Mouse (Mus musculus) stomach, embryonic 14.5 days (tissue): ENCODE measurements around the gene 4833427G06Rik. TPM values are rescaled to one million over a fixed set of nuclear protein-coding genes. Genes with fewer than 3 reads are reported as not detected.

Source experiments
- ATAC-seq: fragments of 200-750 bp; cut with Nextera tagmentation; 2 replicates; pipeline ENCODE4 v1.8.0; 2017; ENCODE audit warnings: low read depth, moderate TSS enrichment; ENCODE audit not compliant: insufficient number of reproducible peaks, insufficient read depth, low FRiP score
- H3K27ac ChIP-seq: fragments of 300-500 bp; sonication (generic); 2 replicates; pipeline ENCODE4 v1.5.1; 2014; ENCODE audit warnings: mild to moderate bottlenecking, low read length, moderate library complexity, mixed read lengths
- H3K27me3 ChIP-seq: fragments of 300-500 bp; sonication (generic); 2 replicates; pipeline ENCODE4 v1.6.1; 2014; ENCODE audit warnings: low read length, control low read depth, mixed read lengths; ENCODE audit not compliant: control insufficient read depth, insufficient read depth
- H3K36me3 ChIP-seq: fragments of 300-500 bp; sonication (generic); 2 replicates; pipeline ENCODE4 v1.6.1; 2014; ENCODE audit warnings: mild to moderate bottlenecking, control low read depth, low read length, moderate library complexity, mixed read lengths; ENCODE audit not compliant: control insufficient read depth, insufficient read depth
- H3K4me1 ChIP-seq: fragments of 300-500 bp; sonication (generic); 2 replicates; pipeline ENCODE4 v1.6.1; 2014; ENCODE audit warnings: low read length, control low read depth, mixed read lengths; ENCODE audit not compliant: control insufficient read depth, insufficient read depth
- H3K4me2 ChIP-seq: fragments of 300-500 bp; sonication (generic); replicated peaks from 2 replicates; pipeline ENCODE4 v1.6.1; 2014; ENCODE audit warnings: low read depth, low read length, control low read depth
- H3K4me3 ChIP-seq: fragments of 300-500 bp; sonication (generic); 2 replicates; pipeline ENCODE4 v1.5.1; 2014; ENCODE audit warnings: low read depth, low read length, control low read depth
- H3K9ac ChIP-seq: fragments of 300-500 bp; sonication (generic); replicated peaks from 2 replicates; pipeline ENCODE4 v1.6.1; 2014; ENCODE audit warnings: low read depth, mild to moderate bottlenecking, control low read depth, low read length, moderate library complexity, mixed read lengths
- H3K9me3 ChIP-seq: fragments of 300-500 bp; sonication (generic); 2 replicates; pipeline ENCODE4 v1.6.1; 2016; ENCODE audit warnings: low read depth, low read length, control low read depth; ENCODE audit not compliant: control insufficient read depth
- WGBS: fragments of 180-500 bp; shearing (Covaris S2); extraction: QIAGEN DNeasy Blood & Tissue Kit; methylation state at CpG from one replicate; pipeline ENCODE4 v1.1.7; 2014; 5-methylcytosine and 5-hydroxymethylcytosine counted together
- polyA plus RNA-seq: library from polyadenylated mRNA; unstranded; fragments of >200 nt; fragmentation: Nextera tagmentation; extraction: Ambion mirVana; gene quantifications from 2 replicates; pipeline ENCODE4 v1.2.1, GENCODE M21; 2014

4833427G06Rik gene
- polyA plus RNA-seq, 1 experiment from 2014 or later, result not detected

DNA sequence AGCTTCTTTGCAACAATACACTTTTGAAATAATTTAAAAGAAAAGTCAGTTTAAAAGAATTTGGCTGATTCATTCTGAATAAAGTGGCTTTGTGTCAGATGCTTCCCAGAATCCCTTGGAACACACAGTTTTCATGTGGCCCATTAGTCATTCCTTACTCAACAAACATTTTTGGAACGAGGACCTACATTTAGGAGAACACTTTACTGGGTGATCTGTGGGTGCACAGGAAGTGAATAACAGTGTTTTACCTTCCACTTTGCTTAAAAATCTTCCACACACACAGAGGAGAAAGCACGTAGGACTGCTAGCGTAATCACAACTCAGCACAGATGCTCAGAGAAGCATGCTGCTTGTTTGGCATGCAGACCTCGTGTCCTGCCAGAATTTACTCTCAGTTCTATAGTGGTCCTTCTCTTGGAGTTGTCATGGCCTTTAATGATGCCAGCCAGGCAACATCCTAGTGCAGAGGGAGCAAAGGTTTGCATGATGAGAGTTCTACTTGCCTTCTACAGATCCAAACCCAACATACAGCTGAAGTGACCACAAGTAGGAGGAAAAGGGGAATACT is 42.8 kb downstream of the 4833427G06Rik start:
- no peaks in the 10 kb centered on the region for H3K4me1 ChIP-seq
- 70% methylated on average over 4 of the region's 4 CpGs for WGBS
- no peaks in the 10 kb centered on the region for H3K27me3 ChIP-seq
- H3K9me3 ChIP-seq, result no peaks in the 10 kb centered on the region
- H3K36me3 ChIP-seq, result no peaks in the 10 kb centered on the region
- no peak overlapping the region for H3K4me3 ChIP-seq
- no peak overlapping the region for H3K4me2 ChIP-seq
- H3K9ac ChIP-seq, result no peak overlapping the region
- no peak overlapping the region for H3K27ac ChIP-seq
- ATAC-seq, result no peak

DNA sequence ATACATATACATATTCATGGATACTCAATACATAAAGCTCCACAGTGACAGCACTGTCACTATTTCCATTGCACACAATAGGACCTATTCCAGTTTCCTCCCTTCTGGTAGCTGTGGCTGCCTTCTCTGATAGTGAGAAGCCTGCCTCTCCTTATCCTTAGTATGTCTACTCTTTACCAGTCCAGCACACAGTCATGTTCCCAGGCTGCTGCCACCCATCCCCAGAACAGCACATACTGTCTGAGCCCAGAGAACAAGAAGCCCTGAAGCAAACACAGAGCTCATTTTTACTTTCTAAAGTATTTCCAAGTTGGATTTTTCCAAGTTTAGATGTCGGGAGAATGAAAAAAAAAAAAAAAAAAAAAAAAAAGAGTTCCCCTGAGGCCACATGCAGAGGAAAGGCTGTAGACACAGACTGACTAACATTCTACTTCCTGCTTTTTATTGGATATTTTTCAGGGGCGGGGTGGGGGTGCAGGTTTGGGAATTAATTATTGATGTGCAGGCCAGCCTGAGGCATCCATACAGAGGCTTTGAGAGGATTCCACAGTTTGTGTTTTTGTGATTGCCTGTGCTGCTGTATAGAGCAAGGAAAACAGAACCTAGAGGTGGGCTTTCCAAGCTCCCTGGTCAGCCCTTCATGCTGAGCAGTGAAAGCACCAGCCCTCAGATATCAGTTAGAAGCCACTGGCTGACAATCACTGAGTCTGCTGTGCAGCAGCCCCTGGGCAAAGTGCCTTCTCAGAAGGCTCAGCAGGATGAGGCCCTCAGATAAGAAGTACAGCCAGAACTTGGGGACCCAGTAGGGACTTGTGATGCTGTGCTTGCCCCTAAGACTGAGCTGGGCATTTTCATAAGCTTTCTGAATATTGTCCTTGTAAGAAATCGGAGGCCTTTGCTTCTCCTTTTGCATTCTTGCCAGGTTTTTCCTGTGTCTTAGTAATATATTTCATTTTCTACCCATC is 45.2 kb downstream of the 4833427G06Rik start:
- H3K27me3 ChIP-seq, result no peaks in the 10 kb centered on the region
- H3K9ac ChIP-seq, result no peak overlapping the region
- H3K4me3 ChIP-seq, result no peak overlapping the region
- no peaks in the 10 kb centered on the region for H3K36me3 ChIP-seq
- no peak overlapping the region for H3K27ac ChIP-seq
- 59% methylated on average over 3 of the region's 3 CpGs for WGBS
- H3K4me2 ChIP-seq, result no peak overlapping the region
- H3K9me3 ChIP-seq, result no peaks in the 10 kb centered on the region
- no peak for ATAC-seq
- H3K4me1 ChIP-seq, result no peaks in the 10 kb centered on the region

GRCm38 (mm10) chr9:51052180-51052579 is 49.7 kb downstream of the 4833427G06Rik start:
- Histone ChIP-seq H3K4me2 (no peak overlapping the region), H3K27me3 (no peaks in the 10 kb centered on the region), H3K36me3 (no peaks in the 10 kb centered on the region), H3K27ac (no peak overlapping the region), H3K9me3 (no peaks in the 10 kb centered on the region), H3K9ac (no peak overlapping the region), H3K4me1 (no peaks in the 10 kb centered on the region), H3K4me3 (no peak overlapping the region)
- ATAC-seq, result no peak
- WGBS, result 61% methylated on average over 3 of the region's 3 CpGs

- H3K4me2 ChIP-seq, result no peak overlapping the region
- 76% methylated on average over 6 of the region's 6 CpGs for WGBS
- no peaks in the 10 kb centered on the region for H3K27me3 ChIP-seq
- no peak for ATAC-seq
- H3K4me3 ChIP-seq, result no peak overlapping the region
- no peaks in the 10 kb centered on the region for H3K36me3 ChIP-seq
- H3K9me3 ChIP-seq, result no peaks in the 10 kb centered on the region
- no peak overlapping the region for H3K9ac ChIP-seq
- H3K27ac ChIP-seq, result no peak overlapping the region
- H3K4me1 ChIP-seq, result no peaks in the 10 kb centered on the region
These were observed 59.7 kb downstream of the 4833427G06Rik start for GRCm38 (mm10) chr9:51042136-51042535.

DNA sequence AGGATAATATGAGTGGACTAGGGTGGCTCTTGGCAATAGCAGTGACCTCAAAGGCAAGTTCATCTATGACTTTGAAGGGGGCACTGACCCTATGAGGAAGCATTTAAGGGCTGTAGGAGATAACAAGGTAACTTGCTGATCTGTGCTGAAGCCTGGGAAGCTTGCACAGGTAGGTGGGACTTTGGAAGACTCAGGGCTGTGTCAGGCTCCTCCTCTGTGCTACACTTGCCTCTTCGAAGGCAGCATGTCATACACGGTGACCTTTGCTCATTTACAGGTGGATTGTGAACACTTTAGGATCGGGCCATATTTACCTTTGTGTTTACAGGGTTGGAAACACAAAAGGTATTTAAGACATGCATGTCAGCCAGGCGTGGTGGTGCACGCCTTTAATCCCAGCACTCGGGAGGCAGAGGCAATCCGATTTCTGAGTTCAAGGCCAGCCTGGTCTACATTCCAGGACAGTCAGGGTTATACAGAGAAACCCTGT is 60.3 kb downstream of the 4833427G06Rik start:
- no peak overlapping the region for H3K27ac ChIP-seq
- no peaks in the 10 kb centered on the region for H3K9me3 ChIP-seq
- no peaks in the 10 kb centered on the region for H3K27me3 ChIP-seq
- H3K4me3 ChIP-seq, result no peak overlapping the region
- H3K36me3 ChIP-seq, result no peaks in the 10 kb centered on the region
- H3K9ac ChIP-seq, result no peak overlapping the region
- H3K4me2 ChIP-seq, result no peak overlapping the region
- 85% methylated on average over 7 of the region's 7 CpGs for WGBS
- ATAC-seq, result no peak
- H3K4me1 ChIP-seq, result no peaks in the 10 kb centered on the region

- H3K9me3 ChIP-seq, result no peaks in the 10 kb centered on the region
- no peaks in the 10 kb centered on the region for H3K4me1 ChIP-seq
- no peak for ATAC-seq
- no peaks in the 10 kb centered on the region for H3K27me3 ChIP-seq
- no peak overlapping the region for H3K4me2 ChIP-seq
- H3K27ac ChIP-seq, result no peak overlapping the region
- H3K36me3 ChIP-seq, result no peaks in the 10 kb centered on the region
- no peak overlapping the region for H3K9ac ChIP-seq
- 71% methylated on average over 3 of the region's 3 CpGs for WGBS
- H3K4me3 ChIP-seq, result no peak overlapping the region
These were observed 68.9 kb downstream of the 4833427G06Rik start for GRCm38 (mm10) chr9:51032785-51033529.

- Histone ChIP-seq H3K4me2 (no peak overlapping the region), H3K4me3 (no peak overlapping the region), H3K9ac (no peak overlapping the region), H3K36me3 (no peaks in the 10 kb centered on the region), H3K27me3 (no peaks in the 10 kb centered on the region), H3K27ac (no peak overlapping the region), H3K9me3 (no peaks in the 10 kb centered on the region), H3K4me1 (no peaks in the 10 kb centered on the region)
- ATAC-seq, result no peak
- 71% methylated on average over 8 of the region's 8 CpGs for WGBS
These were observed 69.6 kb downstream of the 4833427G06Rik start for GRCm38 (mm10) chr9:51032291-51032690.

GRCm38 (mm10) chr9:51031603-51032002 is 70.3 kb downstream of the 4833427G06Rik start:
- H3K9ac ChIP-seq, result no peak overlapping the region
- no peak overlapping the region for H3K27ac ChIP-seq
- no peaks in the 10 kb centered on the region for H3K36me3 ChIP-seq
- no peaks in the 10 kb centered on the region for H3K9me3 ChIP-seq
- H3K4me3 ChIP-seq, result no peak overlapping the region
- H3K27me3 ChIP-seq, result no peaks in the 10 kb centered on the region
- H3K4me2 ChIP-seq, result no peak overlapping the region
- ATAC-seq, result no peak
- no peaks in the 10 kb centered on the region for H3K4me1 ChIP-seq
- 49% methylated on average over 6 of the region's 6 CpGs for WGBS
